Mouse (Mus musculus) gastrocnemius, postnatal 14 days (tissue): Measurements from ENCODE around the gene Sult5a1. TPM values are rescaled to one million over a fixed set of nuclear protein-coding genes. Genes with fewer than 3 reads are reported as not detected.

Experiments
- DNase-seq: peaks from one replicate; pipeline ENCODE4 v3.0.0; 2021; ENCODE audit warnings: mixed read lengths
- intact Hi-C: fragments of 180-260 bp; cut with DNase I; formaldehyde crosslinking; loops from one replicate; pipeline ENCODE4 v1.15.1; 2025; ENCODE audit warnings: low total_unique reads
- total RNA-seq, 2 experiments: library from RNA; stranded (reverse); gene quantifications; 2 replicates each; pipeline ENCODE4 v1.2.3; 2021

Sult5a1 gene
- total RNA-seq, 2 experiments from 2014 or later = 5.7 to 6.9 TPM

- intact Hi-C loops = no loop called here
- no peak for DNase-seq
Measured at GRCm38 (mm10) chr8:123138741-123139140, 19.4 kb downstream of the Sult5a1 start.

- intact Hi-C loops = no loop called here
- DNase-seq = peak; percentile 65
Measured at GRCm38 (mm10) chr8:123137645-123138077, 20.5 kb downstream of the Sult5a1 start.

- intact Hi-C loops = no loop called here
- peak; percentile 33 for DNase-seq
Measured at GRCm38 (mm10) chr8:123136287-123136686, 21.8 kb downstream of the Sult5a1 start.

GRCm38 (mm10) chr8:123135806-123136205 is 22.3 kb downstream of the Sult5a1 start:
- no peak for DNase-seq
- intact Hi-C loops = no loop called here

GRCm38 (mm10) chr8:123135406-123135805 is 22.7 kb downstream of the Sult5a1 start:
- no peak for DNase-seq
- intact Hi-C loops = no loop called here

GRCm38 (mm10) chr8:123134149-123134713 is 23.9 kb downstream of the Sult5a1 start:
- no peak for DNase-seq

GRCm38 (mm10) chr8:123132953-123133352 is 25.2 kb downstream of the Sult5a1 start:
- no peak for DNase-seq
- intact Hi-C loops = no loop called here

More at GRCm38 (mm10) chr8:123134149-123134713, 23.9 kb downstream of the Sult5a1 start:
- intact Hi-C loops = no loop called here

GRCm38 (mm10) chr8:123131041-123131440 is 27.1 kb downstream of the Sult5a1 start:
- intact Hi-C loops = no loop called here
- DNase-seq = no peak

- peak; percentile 51 for DNase-seq
- intact Hi-C loops = no loop called here
Measured at GRCm38 (mm10) chr8:123126193-123126816, 31.8 kb downstream of the Sult5a1 start.

- no peak for DNase-seq
- intact Hi-C loops = no loop called here
Measured at GRCm38 (mm10) chr8:123122670-123123069, 35.4 kb downstream of the Sult5a1 start.

- no peak for DNase-seq
- intact Hi-C loops = no loop called here
Measured at GRCm38 (mm10) chr8:123122059-123122458, 36.1 kb downstream of the Sult5a1 start.

- intact Hi-C loops = no loop called here
- DNase-seq = no peak
Measured at GRCm38 (mm10) chr8:123117744-123118143, 40.4 kb downstream of the Sult5a1 start.

- DNase-seq = no peak
- intact Hi-C loops = no loop called here
Measured at GRCm38 (mm10) chr8:123117127-123117731, 40.9 kb downstream of the Sult5a1 start, which contains the start of gene Cpne7. TSS of gene Cpne7 (plus strand) at chr8:123117374.

GRCm38 (mm10) chr8:123114644-123115043 is 43.5 kb downstream of the Sult5a1 start:
- intact Hi-C loops = no loop called here
- DNase-seq = no peak

GRCm38 (mm10) chr8:123113908-123114469 is 44.1 kb downstream of the Sult5a1 start:
- no peak for DNase-seq
- intact Hi-C loops = no loop called here

- DNase-seq = no peak
- intact Hi-C loops = no loop called here
Measured at GRCm38 (mm10) chr8:123112892-123113291, 45.2 kb downstream of the Sult5a1 start.

GRCm38 (mm10) chr8:123110649-123111048 is 47.5 kb downstream of the Sult5a1 start:
- peak; percentile 60 for DNase-seq

GRCm38 (mm10) chr8:123108953-123109352 is 49.2 kb downstream of the Sult5a1 start:
- no peak for DNase-seq
- intact Hi-C loops = loop anchor here (2.0 to 5.0 kb wide), 2 partner anchors 50 to 93 kb away; partner anchors contain the start of gene Sult5a1

More at GRCm38 (mm10) chr8:123110649-123111048, 47.5 kb downstream of the Sult5a1 start:
- intact Hi-C loops = no loop called here

- no peak for DNase-seq
- intact Hi-C loops = loop anchor here (2.0 to 5.0 kb wide), 2 partner anchors 51 to 94 kb away; partner anchors contain the start of gene Sult5a1
Measured at GRCm38 (mm10) chr8:123108010-123108409, 50.1 kb downstream of the Sult5a1 start.

GRCm38 (mm10) chr8:123106531-123106930 is 51.6 kb downstream of the Sult5a1 start:
- intact Hi-C loops = loop anchor here (5.0 kb wide), 1 partner anchor 96 kb away; no protein-coding TSS in a partner anchor
- no peak for DNase-seq
